8 mouse cellular contexts compared by ENCODE assay signal in the genomic region with DNA sequence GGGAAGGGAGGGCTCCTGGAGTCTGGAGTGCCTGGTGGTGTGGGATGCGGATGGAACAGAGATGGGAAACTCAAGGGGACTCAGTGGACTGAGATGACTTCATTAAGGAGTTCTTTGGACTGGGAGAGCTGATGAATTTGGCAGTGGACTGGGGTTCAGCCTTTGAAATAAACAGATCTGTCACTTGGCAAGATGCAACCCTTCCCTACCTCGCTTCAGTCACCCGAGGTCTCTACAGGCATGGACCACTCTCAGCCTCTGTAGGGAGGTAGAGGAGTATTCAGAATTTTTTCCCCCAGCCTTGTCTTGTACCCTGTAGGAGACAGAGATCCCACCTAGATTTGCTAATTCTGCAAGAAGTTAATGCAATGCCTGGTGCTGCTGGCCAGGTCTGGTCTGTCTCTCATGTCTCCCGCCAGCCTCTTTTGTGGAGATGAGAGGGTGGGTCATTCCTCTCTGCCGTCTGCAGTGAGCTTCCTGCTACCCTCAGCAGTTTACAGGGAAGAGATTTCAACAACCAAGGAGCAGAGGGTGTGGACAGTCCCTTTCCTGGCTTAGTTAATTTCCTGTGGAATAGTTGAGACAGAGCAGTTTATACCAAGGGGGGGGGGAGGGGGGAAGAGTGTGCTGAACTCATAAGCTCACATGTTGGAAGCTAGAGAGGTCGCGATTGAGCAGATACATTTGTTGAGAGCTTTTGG.
DNase-seq lines count a peak whose midpoint lies in the region; ATAC-seq lines count a peak whose summit lies in the region.

No protein-coding gene starts in this region.

- H3K9me3 ChIP-seq in embryonic facial prominence, embryonic 10.5 days = no peaks in the 10 kb centered on the region
- H3K9me3 ChIP-seq in embryonic facial prominence, embryonic 15.5 days (replicated peaks) = no peaks in the 10 kb centered on the region
- no peaks in the 10 kb centered on the region for H3K9me3 ChIP-seq in intestine, embryonic 15.5 days
- H3K9me3 ChIP-seq in liver, embryonic 15.5 days (replicated peaks) = no peaks in the 10 kb centered on the region

- H3K4me2 ChIP-seq in embryonic facial prominence, embryonic 15.5 days (replicated peaks) = no peak overlapping the region
- H3K4me2 ChIP-seq in intestine, embryonic 15.5 days (replicated peaks) = peak overlapping the region; percentile 34; the same call in 1 of the 2 replicates
- H3K4me2 ChIP-seq in liver, embryonic 15.5 days = no peak overlapping the region

- no peaks in the 10 kb centered on the region for H3K36me3 ChIP-seq in embryonic facial prominence, embryonic 10.5 days (replicated peaks)
- no peaks in the 10 kb centered on the region for H3K36me3 ChIP-seq in embryonic facial prominence, embryonic 15.5 days
- no peaks in the 10 kb centered on the region for H3K36me3 ChIP-seq in intestine, embryonic 15.5 days
- H3K36me3 ChIP-seq in liver, embryonic 15.5 days (replicated peaks) = no peaks in the 10 kb centered on the region

- no peak overlapping the region for H3K4me3 ChIP-seq in embryonic facial prominence, embryonic 10.5 days
- no peak overlapping the region for H3K4me3 ChIP-seq in embryonic facial prominence, embryonic 15.5 days (replicated peaks)
- no peak overlapping the region for H3K4me3 ChIP-seq in intestine, embryonic 15.5 days (replicated peaks)
- H3K4me3 ChIP-seq in liver, embryonic 15.5 days (replicated peaks) = no peak overlapping the region

- DNase-seq in embryonic facial prominence, embryonic 10.5 days (ENCODE audit: low spot score) = peak; percentile 35
- DNase-seq in frontal cortex, adult 2 months (ENCODE audit: extremely low spot score in 1 of 2, low spot score in 1 of 2) = no peak
- DNase-seq in cerebellum, postnatal 25 days = no peak
- no peak for DNase-seq in right cerebral cortex, postnatal 14 days
- DNase-seq in spleen, postnatal 10 days (ENCODE audit: low spot score in 2 of 2) = no peak

- no peak for ATAC-seq in embryonic facial prominence, embryonic 15.5 days (ENCODE audit: insufficient number of reproducible peaks, low FRiP score, low TSS enrichment, low read depth)
- ATAC-seq in intestine, embryonic 15.5 days = peak; percentile 80
- peak; percentile 52; the same call in 1 of the 2 replicates for ATAC-seq in liver, embryonic 15.5 days (ENCODE audit: insufficient read depth)

- H3K27ac ChIP-seq in embryonic facial prominence, embryonic 10.5 days (replicated peaks) = peak overlapping the region; percentile 45
- H3K27ac ChIP-seq in embryonic facial prominence, embryonic 15.5 days (replicated peaks) = peak overlapping the region; percentile 23; the same call in 1 of the 2 replicates
- H3K27ac ChIP-seq in intestine, embryonic 15.5 days = peak overlapping the region; percentile 73
- no peak overlapping the region for H3K27ac ChIP-seq in liver, embryonic 15.5 days (replicated peaks)

- no peak overlapping the region for H3K9ac ChIP-seq in embryonic facial prominence, embryonic 15.5 days
- H3K9ac ChIP-seq in intestine, embryonic 15.5 days = no peak overlapping the region
- no peak overlapping the region for H3K9ac ChIP-seq in liver, embryonic 15.5 days

- 56% methylated on average over 7 of the region's 7 CpGs for WGBS in embryonic facial prominence, embryonic 10.5 days
- WGBS in embryonic facial prominence, embryonic 15.5 days = 44% methylated on average over 7 of the region's 7 CpGs
- WGBS in intestine, embryonic 15.5 days = 25% methylated on average over 7 of the region's 7 CpGs
- 37% methylated on average over 7 of the region's 7 CpGs for WGBS in liver, embryonic 15.5 days (ENCODE audit: insufficient replicate concordance)

- 0 out of 2 replicates have a peak, but pooled peaks cover 4% of the 10 kb centered on the region for H3K27me3 ChIP-seq in embryonic facial prominence, embryonic 10.5 days (replicated peaks; ENCODE audit: low read depth, poor library complexity, severe bottlenecking)
- no peaks in the 10 kb centered on the region for H3K27me3 ChIP-seq in embryonic facial prominence, embryonic 15.5 days
- H3K27me3 ChIP-seq in intestine, embryonic 15.5 days (replicated peaks) = no peaks in the 10 kb centered on the region
- no peaks in the 10 kb centered on the region for H3K27me3 ChIP-seq in liver, embryonic 15.5 days

- H3K4me1 ChIP-seq in embryonic facial prominence, embryonic 10.5 days = peaks cover 24% of the 10 kb centered on the region
- peaks cover 12% of the 10 kb centered on the region; the same call in 1 of the 2 replicates for H3K4me1 ChIP-seq in embryonic facial prominence, embryonic 15.5 days
- peaks cover 11% of the 10 kb centered on the region for H3K4me1 ChIP-seq in intestine, embryonic 15.5 days (replicated peaks)
- no peaks in the 10 kb centered on the region for H3K4me1 ChIP-seq in liver, embryonic 15.5 days (replicated peaks)
